Mouse (Mus musculus) kidney, embryonic 15.5 days (tissue): ENCODE results near the gene Kcnab3. TPM values are rescaled to one million over a fixed set of nuclear protein-coding genes. Genes with fewer than 3 reads are reported as not detected.

Experiments used
- ATAC-seq: fragments of 200-750 bp; cut with Nextera tagmentation; replicated peaks from 2 replicates; pipeline ENCODE4 v1.8.0; 2017; ENCODE audit warnings: moderate TSS enrichment; ENCODE audit not compliant: low FRiP score
- H3K27ac ChIP-seq: fragments of 300-500 bp; sonication (generic); 2 replicates; pipeline ENCODE4 v1.5.1; 2015; ENCODE audit warnings: mild to moderate bottlenecking, inconsistent platforms
- H3K27me3 ChIP-seq: fragments of 300-500 bp; sonication (generic); 2 replicates; pipeline ENCODE4 v1.6.1; 2015; ENCODE audit warnings: inconsistent platforms
- H3K36me3 ChIP-seq: fragments of 300-500 bp; sonication (generic); 2 replicates; pipeline ENCODE4 v1.6.1; 2015; ENCODE audit warnings: inconsistent platforms
- H3K4me1 ChIP-seq: fragments of 300-500 bp; sonication (generic); 2 replicates; pipeline ENCODE4 v1.6.1; 2015; ENCODE audit warnings: inconsistent platforms
- H3K4me2 ChIP-seq: fragments of 300-500 bp; sonication (generic); 2 replicates; pipeline ENCODE4 v1.6.1; 2015; ENCODE audit warnings: moderate library complexity, mild to moderate bottlenecking, inconsistent platforms
- H3K4me3 ChIP-seq: fragments of 300-500 bp; sonication (generic); replicated peaks from 2 replicates; pipeline ENCODE4 v1.5.1; 2015; ENCODE audit warnings: mild to moderate bottlenecking, inconsistent platforms
- H3K9ac ChIP-seq: fragments of 300-500 bp; sonication (generic); 2 replicates; pipeline ENCODE4 v1.6.1; 2015; ENCODE audit warnings: mild to moderate bottlenecking, inconsistent platforms
- H3K9me3 ChIP-seq: fragments of 300-500 bp; sonication (generic); replicated peaks from 2 replicates; pipeline ENCODE4 v1.6.1; 2016; ENCODE audit warnings: inconsistent platforms
- WGBS: fragments of 180-500 bp; shearing (Covaris S2); methylation state at CpG from one replicate; pipeline ENCODE4 v1.1.7; 2015; ENCODE audit warnings: mixed read lengths; 5-methylcytosine and 5-hydroxymethylcytosine counted together
- polyA plus RNA-seq: library from polyadenylated mRNA; unstranded; fragments of >200 nt; fragmentation: Nextera tagmentation; extraction: Ambion mirVana; gene quantifications from 2 replicates; pipeline ENCODE4 v1.2.1, GENCODE M21; 2015

Gene Kcnab3
- polyA plus RNA-seq, 1 experiment from 2014 or later, result 2.9 TPM

DNA sequence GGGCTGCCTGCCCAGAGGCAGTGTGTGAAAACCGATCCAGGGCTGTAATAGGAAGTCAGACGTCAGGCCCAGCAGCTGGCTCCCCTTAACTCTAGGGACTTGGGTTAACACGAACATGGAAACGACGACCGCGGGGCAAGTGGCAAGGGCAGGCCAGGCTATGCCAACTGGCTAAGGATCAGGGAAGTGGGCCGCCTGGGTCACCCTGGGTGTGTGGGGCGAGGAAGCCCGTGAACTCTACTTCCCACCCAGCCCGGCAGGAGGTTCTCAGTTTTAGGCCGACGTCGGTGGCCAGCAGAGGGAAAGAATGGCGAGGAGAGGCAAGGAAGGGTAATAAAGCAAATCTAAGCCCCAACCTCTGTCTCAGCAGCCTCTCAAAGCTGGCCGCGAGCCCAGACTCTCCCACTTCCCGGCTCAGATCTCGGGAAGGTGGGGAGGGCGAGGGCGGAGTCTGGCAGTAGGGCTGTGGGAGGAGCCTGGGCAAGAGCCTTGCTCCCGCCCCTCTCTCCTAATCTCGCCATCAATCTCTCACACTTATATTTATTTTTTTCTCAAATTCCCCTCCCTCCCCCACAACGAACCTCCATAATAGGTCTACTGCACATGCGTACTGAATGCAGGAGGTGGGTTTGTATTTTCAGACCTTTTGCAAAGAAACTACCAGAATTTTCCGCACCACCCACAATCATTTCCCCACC lies 40.2 kb downstream of the Kcnab3 start:
- Histone ChIP-seq H3K36me3 (peaks cover 25% of the 10 kb centered on the region), H3K4me1 (peaks cover 58% of the 10 kb centered on the region), H3K4me3 (peak overlapping the region; percentile 94), H3K9ac (peak overlapping the region; percentile 99), H3K9me3 (no peaks in the 10 kb centered on the region), H3K27me3 (no peaks in the 10 kb centered on the region), H3K27ac (peak overlapping the region; percentile 100), H3K4me2 (peak overlapping the region; percentile 87)
- ATAC-seq, result peak; percentile 83
- WGBS, result 1% methylated on average over 26 of the region's 26 CpGs

DNA sequence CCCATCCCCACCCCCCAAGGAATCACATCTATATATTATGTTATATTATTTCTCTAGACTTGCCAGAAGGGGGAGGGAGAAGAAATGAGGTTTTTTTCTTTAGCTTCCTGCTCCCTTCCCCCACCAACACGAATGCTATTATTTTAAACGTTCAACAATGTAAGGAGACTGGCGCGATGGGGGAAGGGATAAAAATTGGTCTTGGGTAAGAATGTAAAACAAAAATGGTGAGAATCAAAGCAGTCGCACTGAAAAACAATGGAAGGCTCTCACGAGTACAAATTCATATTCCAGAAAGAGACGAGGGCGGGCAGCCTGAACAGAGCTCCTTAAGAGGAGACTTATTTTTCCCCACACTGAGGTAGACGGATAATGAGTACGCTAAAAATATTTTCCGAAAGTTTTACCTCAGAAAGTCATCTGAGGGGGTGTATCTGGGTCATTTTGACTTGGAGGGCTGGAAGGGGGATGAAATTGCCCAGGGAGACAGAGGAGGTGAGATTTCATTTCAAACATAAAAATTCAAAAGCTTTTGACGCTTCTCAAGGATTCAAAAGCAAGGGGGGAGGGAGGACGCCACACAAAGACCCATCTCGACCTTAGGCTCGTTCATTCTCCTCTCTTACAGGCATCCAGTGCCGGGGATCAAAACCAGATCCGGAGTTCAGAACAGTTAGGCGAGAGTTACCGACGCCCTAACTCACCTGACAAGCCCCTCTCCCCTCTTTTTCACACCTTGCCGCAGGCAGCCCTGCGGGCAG lies 41.0 kb downstream of the Kcnab3 start:
- Histone ChIP-seq H3K4me3 (peak overlapping the region; percentile 94), H3K4me1 (peaks cover 63% of the 10 kb centered on the region), H3K9ac (peak overlapping the region; percentile 99), H3K27ac (peak overlapping the region; percentile 100), H3K4me2 (peak overlapping the region; percentile 87), H3K9me3 (no peaks in the 10 kb centered on the region), H3K27me3 (no peaks in the 10 kb centered on the region), H3K36me3 (peaks cover 18% of the 10 kb centered on the region)
- ATAC-seq, result no peak
- under 1% methylated on average over 22 of the region's 22 CpGs for WGBS

- Histone ChIP-seq H3K9me3 (no peaks in the 10 kb centered on the region), H3K4me1 (peaks cover 71% of the 10 kb centered on the region), H3K4me2 (peak overlapping the region; percentile 87), H3K27ac (peak overlapping the region; percentile 100), H3K27me3 (no peaks in the 10 kb centered on the region), H3K9ac (peak overlapping the region; percentile 99), H3K4me3 (peak overlapping the region; percentile 94), H3K36me3 (peaks cover 12% of the 10 kb centered on the region)
- WGBS, result 1% methylated on average over 22 of the region's 22 CpGs
- 0 out of 2 replicates have a peak, but pooled peaks have one; percentile 3 for ATAC-seq
Observed at GRCm38 (mm10) chr11:69367616-69368355, 41.7 kb downstream of the Kcnab3 start.

DNA sequence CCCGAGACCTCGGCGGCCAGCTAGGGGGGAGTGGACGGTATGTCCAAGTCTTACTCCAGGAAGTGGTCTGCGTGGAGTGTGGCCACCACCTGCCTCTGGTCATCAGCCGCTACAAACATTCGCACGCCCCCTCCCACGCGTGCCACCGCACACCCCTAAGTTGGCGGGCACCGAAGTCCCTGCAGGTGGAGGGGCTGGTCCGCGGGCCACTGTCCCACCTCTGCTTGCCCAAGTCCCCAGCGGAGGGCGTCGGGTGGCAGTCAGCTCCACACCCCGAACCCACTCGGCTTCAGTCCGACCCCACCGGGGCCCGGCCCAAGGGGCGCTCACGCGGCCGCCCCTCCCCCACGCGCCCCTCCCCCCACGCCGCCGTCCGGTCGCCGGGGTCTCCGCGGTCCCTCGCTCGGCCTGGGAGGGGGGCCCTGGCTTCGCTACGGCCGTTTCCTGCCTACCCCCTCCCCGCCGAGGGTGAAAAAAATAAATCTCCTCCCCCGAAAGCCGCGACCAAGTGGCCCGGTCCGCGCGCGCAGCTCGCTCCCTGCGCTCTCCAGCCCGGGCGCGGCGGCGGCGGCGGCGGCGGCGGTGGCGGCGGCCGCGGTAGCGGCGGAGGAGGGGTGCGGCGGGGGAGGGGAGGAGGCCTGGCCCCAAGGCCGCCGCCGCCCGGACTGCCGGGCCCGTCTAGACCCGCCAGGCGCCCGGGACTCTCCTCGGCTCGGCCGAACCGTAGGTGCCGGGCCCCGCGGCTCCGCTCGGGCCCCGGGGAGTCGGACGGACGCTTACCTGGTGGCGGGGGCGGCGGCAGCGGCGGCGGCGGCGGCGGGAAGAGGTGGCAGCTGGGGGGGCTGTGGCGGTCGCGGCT lies 42.5 kb downstream of the Kcnab3 start:
- H3K4me1 ChIP-seq, result peaks cover 69% of the 10 kb centered on the region
- H3K4me2 ChIP-seq, result peak overlapping the region; percentile 87
- under 1% methylated on average over 67 of the region's 106 CpGs for WGBS
- H3K9me3 ChIP-seq, result no peaks in the 10 kb centered on the region
- peak overlapping the region; percentile 94 for H3K4me3 ChIP-seq
- peak overlapping the region; percentile 99 for H3K9ac ChIP-seq
- H3K27ac ChIP-seq, result peak overlapping the region; percentile 100
- no peaks in the 10 kb centered on the region for H3K27me3 ChIP-seq
- peaks cover 12% of the 10 kb centered on the region for H3K36me3 ChIP-seq
- no peak for ATAC-seq

- Histone ChIP-seq H3K9me3 (no peaks in the 10 kb centered on the region), H3K9ac (peak within 1 kb of the TSS; percentile 99), H3K4me3 (peak within 1 kb of the TSS; percentile 94), H3K27me3 (no peaks in the 10 kb centered on the region), H3K27ac (peak within 1 kb of the TSS; percentile 100), H3K4me2 (peak within 1 kb of the TSS; percentile 87), H3K4me1 (peaks cover 63% of the 10 kb centered on the region), H3K36me3 (peaks cover 18% of the 10 kb centered on the region)
- no peak for ATAC-seq
- WGBS, result 3% methylated on average over 15 of the region's 34 CpGs
Observed at GRCm38 (mm10) chr11:69369215-69369989, 43.3 kb downstream of the Kcnab3 start, which contains the start of gene Chd3. Chd3 (minus strand) TSS chr11:69369406.

DNA sequence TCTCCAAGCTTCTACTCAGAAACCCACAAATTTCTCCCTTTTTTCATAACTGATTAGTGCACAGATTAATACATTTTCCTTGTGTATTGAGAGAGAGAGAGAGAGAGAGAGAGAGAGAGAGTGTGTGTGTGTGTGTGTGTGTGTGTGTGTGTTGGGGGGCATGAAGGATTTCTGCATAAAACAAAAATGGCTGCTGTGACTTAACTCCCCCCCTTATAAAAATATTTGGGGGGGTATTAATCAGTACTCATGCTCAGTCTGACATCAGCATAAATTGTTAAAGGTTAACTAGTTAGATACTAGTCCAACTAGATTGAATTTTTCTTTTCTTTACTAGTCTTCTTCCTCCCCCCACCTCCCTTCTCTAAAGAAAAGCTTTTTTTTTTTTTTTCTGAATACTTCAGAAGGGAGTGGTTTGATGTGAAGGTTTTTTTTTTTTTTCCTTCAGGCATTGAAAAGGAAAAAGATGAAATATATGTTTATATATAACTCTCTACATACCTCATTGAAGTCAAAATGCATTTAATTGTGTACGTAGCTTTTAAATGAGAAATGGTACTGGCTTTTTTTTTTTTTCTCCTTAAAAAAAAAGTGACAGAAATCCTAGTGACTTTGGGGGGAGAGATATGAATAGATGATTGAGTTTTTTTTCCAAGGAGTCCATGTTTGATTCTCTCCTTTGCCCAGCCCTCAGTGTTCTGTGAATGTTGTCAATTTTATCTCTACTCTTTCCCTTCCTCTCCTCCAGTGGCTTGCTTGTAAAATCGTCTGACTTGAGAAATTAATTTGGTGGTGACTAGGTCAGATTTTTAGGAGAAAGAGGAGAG lies 44.1 kb downstream of the Kcnab3 start:
- no peaks in the 10 kb centered on the region for H3K9me3 ChIP-seq
- peak overlapping the region; percentile 94 for H3K4me3 ChIP-seq
- WGBS, result 21% methylated on average over 2 of the region's 2 CpGs
- peak overlapping the region; percentile 99 for H3K9ac ChIP-seq
- H3K36me3 ChIP-seq, result peaks cover 24% of the 10 kb centered on the region
- peaks cover 55% of the 10 kb centered on the region for H3K4me1 ChIP-seq
- peak overlapping the region; percentile 87 for H3K4me2 ChIP-seq
- no peak for ATAC-seq
- H3K27me3 ChIP-seq, result no peaks in the 10 kb centered on the region
- H3K27ac ChIP-seq, result peak overlapping the region; percentile 100

DNA sequence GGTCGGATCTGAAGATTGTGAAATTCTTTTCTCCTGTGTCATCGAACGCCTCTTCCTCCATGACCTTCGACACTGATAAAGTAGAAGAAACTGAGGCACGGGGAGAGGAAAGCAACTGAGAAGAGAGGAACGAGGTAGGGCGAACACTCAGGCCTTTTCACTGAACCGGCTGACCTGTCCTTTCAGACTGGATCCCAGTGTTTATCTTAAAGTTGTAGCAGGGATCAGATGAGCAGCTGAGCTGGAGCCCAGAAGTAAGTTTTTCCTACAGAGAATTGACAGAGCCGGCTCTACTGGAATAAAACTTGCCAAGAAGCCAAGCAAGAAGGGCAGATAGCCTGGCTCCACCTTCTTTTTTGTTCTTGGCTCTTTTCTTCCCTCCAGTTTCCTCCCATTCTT lies 44.8 kb downstream of the Kcnab3 start:
- Histone ChIP-seq H3K27me3 (no peaks in the 10 kb centered on the region), H3K27ac (peak overlapping the region; percentile 90), H3K4me2 (peak overlapping the region; percentile 48), H3K9me3 (no peaks in the 10 kb centered on the region), H3K36me3 (peaks cover 30% of the 10 kb centered on the region), H3K4me3 (peak overlapping the region; percentile 27), H3K9ac (no peak overlapping the region; the same call in 1 of the 2 replicates), H3K4me1 (peaks cover 48% of the 10 kb centered on the region)
- ATAC-seq, result no peak
- 15% methylated on average over 9 of the region's 9 CpGs for whole genome bisulfite sequencing

GRCm38 (mm10) chr11:69371601-69372000 lies 45.5 kb downstream of the Kcnab3 start:
- no peak for ATAC-seq
- Histone ChIP-seq H3K4me1 (peaks cover 42% of the 10 kb centered on the region), H3K9ac (no peak overlapping the region), H3K27ac (peak overlapping the region; percentile 90), H3K4me2 (peak overlapping the region; percentile 48), H3K9me3 (no peaks in the 10 kb centered on the region), H3K27me3 (no peaks in the 10 kb centered on the region), H3K4me3 (peak overlapping the region; percentile 27), H3K36me3 (peaks cover 38% of the 10 kb centered on the region)
- 32% methylated on average over 12 of the region's 12 CpGs for WGBS

- Histone ChIP-seq H3K9me3 (no peaks in the 10 kb centered on the region), H3K36me3 (peaks cover 44% of the 10 kb centered on the region), H3K27ac (peak overlapping the region; percentile 90), H3K4me3 (peak overlapping the region; percentile 27), H3K4me2 (peak overlapping the region; percentile 48), H3K4me1 (peaks cover 42% of the 10 kb centered on the region), H3K9ac (no peak overlapping the region), H3K27me3 (no peaks in the 10 kb centered on the region)
- 23% methylated on average over 12 of the region's 12 CpGs for WGBS
- no peak for ATAC-seq
Observed at GRCm38 (mm10) chr11:69372056-69372779, 46.2 kb downstream of the Kcnab3 start.
